Mouse (Mus musculus) embryonic facial prominence, embryonic 14.5 days (tissue): ENCODE results near the gene Dhx15. TPM values are rescaled to one million over a fixed set of nuclear protein-coding genes. Genes with fewer than 3 reads are reported as not detected.

Experiments used
- ATAC-seq: fragments of 200-750 bp; cut with Nextera tagmentation; 2 replicates; pipeline ENCODE4 v1.8.0; 2017; ENCODE audit warnings: low read depth, moderate number of reproducible peaks, moderate TSS enrichment
- DNase-seq: peaks from one replicate; pipeline ENCODE4 v3.0.0-alpha.2; 2015; ENCODE audit warnings: low spot score
- H3K27ac ChIP-seq: fragments of 300-500 bp; sonication (generic); replicated peaks from 2 replicates; pipeline ENCODE4 v1.5.1; 2014; ENCODE audit warnings: low read depth, mild to moderate bottlenecking, low read length, moderate library complexity
- H3K27me3 ChIP-seq: fragments of 300-500 bp; sonication (generic); replicated peaks from 2 replicates; pipeline ENCODE4 v1.6.1; 2014; ENCODE audit warnings: low read length; ENCODE audit not compliant: control insufficient read depth, insufficient read depth
- H3K36me3 ChIP-seq: fragments of 300-500 bp; sonication (generic); 2 replicates; pipeline ENCODE4 v1.6.1; 2014; ENCODE audit warnings: low read length, mixed read lengths; ENCODE audit not compliant: control insufficient read depth, insufficient read depth
- H3K4me1 ChIP-seq: fragments of 300-500 bp; sonication (generic); 2 replicates; pipeline ENCODE4 v1.6.1; 2014; ENCODE audit warnings: antibody characterized with exemption, low read length; ENCODE audit not compliant: control insufficient read depth, insufficient read depth
- H3K4me2 ChIP-seq: fragments of 300-500 bp; sonication (generic); 2 replicates; pipeline ENCODE4 v1.6.1; 2014; ENCODE audit warnings: low read depth, mild to moderate bottlenecking, low read length, moderate library complexity, mixed read lengths
- H3K4me3 ChIP-seq: fragments of 300-500 bp; sonication (generic); 2 replicates; pipeline ENCODE4 v1.5.1; 2014; ENCODE audit warnings: low read depth, mild to moderate bottlenecking, low read length
- H3K9ac ChIP-seq: fragments of 300-500 bp; sonication (generic); 2 replicates; pipeline ENCODE4 v1.6.1; 2014; ENCODE audit warnings: low read depth, mild to moderate bottlenecking, low read length, moderate library complexity, mixed read lengths
- H3K9me3 ChIP-seq: fragments of 300-500 bp; sonication (generic); 2 replicates; pipeline ENCODE4 v1.6.1; 2016; ENCODE audit warnings: low read length; ENCODE audit not compliant: control insufficient read depth
- WGBS: fragments of 180-500 bp; shearing (Covaris S2); extraction: QIAGEN DNeasy Blood & Tissue Kit; methylation state at CpG from one replicate; pipeline ENCODE4 v1.1.7; 2014; 5-methylcytosine and 5-hydroxymethylcytosine counted together
- polyA plus RNA-seq: library from polyadenylated mRNA; unstranded; fragments of >200 nt; fragmentation: Nextera tagmentation; extraction: Ambion mirVana; gene quantifications from 2 replicates; pipeline ENCODE4 v1.2.1, GENCODE M21; 2014

The Dhx15 gene
- polyA plus RNA-seq, 1 experiment from 2014 or later, result 76.3 TPM

DNA sequence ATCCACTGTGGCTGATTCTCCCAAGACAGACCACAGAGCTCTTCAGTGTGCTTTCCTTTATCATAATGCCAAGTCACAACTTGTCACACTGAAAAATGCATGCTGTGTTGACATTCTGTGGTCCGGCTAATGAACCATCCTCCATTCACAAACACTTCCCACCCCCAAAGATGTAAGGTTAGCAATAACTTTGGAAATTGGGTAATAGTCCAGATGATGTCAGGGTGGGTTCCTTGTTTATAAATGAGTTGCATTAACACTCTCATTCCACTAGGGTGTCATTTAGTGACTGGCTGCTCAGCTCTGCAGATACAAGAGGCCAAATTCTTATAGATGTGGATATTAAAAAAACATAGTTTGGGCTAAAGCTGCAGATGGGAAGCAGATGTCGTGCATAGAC, 71.1 kb downstream of the Dhx15 start:
- no peak overlapping the region for H3K27ac ChIP-seq
- no peak overlapping the region for H3K4me2 ChIP-seq
- peaks cover 28% of the 10 kb centered on the region for H3K27me3 ChIP-seq
- H3K36me3 ChIP-seq, result no peaks in the 10 kb centered on the region
- DNase-seq (peak; percentile 43), ATAC-seq (no peak)
- 52% methylated on average over 2 of the region's 2 CpGs for WGBS
- no peaks in the 10 kb centered on the region for H3K9me3 ChIP-seq
- no peak overlapping the region for H3K9ac ChIP-seq
- no peak overlapping the region for H3K4me3 ChIP-seq
- H3K4me1 ChIP-seq, result peaks cover 9% of the 10 kb centered on the region; the same call in 1 of the 2 replicates

DNA sequence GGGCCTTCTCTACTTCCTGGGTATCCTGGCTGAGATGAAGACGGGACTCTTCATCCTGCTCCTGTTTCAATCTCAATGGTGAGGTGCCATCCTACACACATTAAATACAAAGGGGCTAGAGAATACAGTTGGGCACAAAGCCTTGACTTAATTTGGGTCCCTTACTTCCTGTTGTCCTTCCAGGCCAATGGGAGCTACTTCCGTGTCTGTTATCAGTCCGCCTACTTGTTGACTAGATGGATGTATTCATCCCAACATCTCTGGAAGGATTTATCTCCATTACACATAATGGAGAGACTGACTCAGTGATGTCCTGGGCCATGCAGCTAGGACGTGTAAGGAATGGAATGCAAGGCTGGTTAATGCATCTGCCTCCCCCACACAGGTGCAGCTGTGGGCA, 72.5 kb downstream of the Dhx15 start:
- peaks cover 11% of the 10 kb centered on the region; the same call in 1 of the 2 replicates for H3K4me1 ChIP-seq
- H3K27me3 ChIP-seq, result peaks cover 40% of the 10 kb centered on the region
- no peaks in the 10 kb centered on the region for H3K36me3 ChIP-seq
- H3K4me2 ChIP-seq, result no peak overlapping the region
- ATAC-seq, result no peak
- H3K27ac ChIP-seq, result no peak overlapping the region
- no peak for DNase-seq
- H3K9ac ChIP-seq, result no peak overlapping the region
- H3K9me3 ChIP-seq, result no peaks in the 10 kb centered on the region
- H3K4me3 ChIP-seq, result no peak overlapping the region
- WGBS, result 87% methylated on average over 4 of the region's 4 CpGs

GRCm38 (mm10) chr5:52116404-52116803, 73.9 kb downstream of the Dhx15 start:
- DNase-seq, result no peak
- H3K4me3 ChIP-seq, result peak overlapping the region; percentile 74
- peaks cover 54% of the 10 kb centered on the region for H3K27me3 ChIP-seq
- H3K9me3 ChIP-seq, result no peaks in the 10 kb centered on the region
- H3K36me3 ChIP-seq, result no peaks in the 10 kb centered on the region
- no peak overlapping the region for H3K27ac ChIP-seq
- peak overlapping the region; percentile 65; the same call in 1 of the 2 replicates for H3K9ac ChIP-seq
- H3K4me2 ChIP-seq, result peak overlapping the region; percentile 100
- H3K4me1 ChIP-seq, result peaks cover 13% of the 10 kb centered on the region; the same call in 1 of the 2 replicates
- no peak for ATAC-seq
- 7% methylated on average over 17 of the region's 17 CpGs for WGBS

DNA sequence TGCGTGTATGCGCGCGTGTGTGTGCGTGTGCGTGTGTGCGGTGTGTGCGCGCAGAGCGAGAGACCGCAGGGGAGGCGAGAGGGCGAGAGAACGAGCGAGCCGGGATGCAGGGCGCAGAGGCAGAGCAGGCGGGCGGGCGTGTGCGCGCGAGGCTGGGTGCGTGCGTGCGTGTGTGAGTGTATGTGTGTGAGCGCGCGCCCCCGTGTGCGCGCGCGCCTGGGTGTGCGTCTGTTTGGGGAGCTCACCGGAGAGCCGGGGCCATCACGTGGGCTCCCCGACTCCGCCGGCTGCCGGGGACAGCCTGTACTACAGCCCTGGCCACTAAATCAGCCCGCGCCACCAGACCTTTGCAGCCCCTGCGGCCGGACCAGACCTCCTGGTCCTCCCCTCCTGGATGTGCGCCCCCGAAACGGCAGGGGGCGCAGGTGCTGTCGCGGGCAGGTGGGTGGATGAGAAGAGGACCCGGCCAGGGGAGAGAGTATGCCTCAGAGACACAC, 74.4 kb downstream of the Dhx15 start:
- Histone ChIP-seq H3K9ac (peak overlapping the region; percentile 65), H3K27ac (no peak overlapping the region), H3K4me1 (peaks cover 13% of the 10 kb centered on the region; the same call in 1 of the 2 replicates), H3K4me3 (peak overlapping the region; percentile 74), H3K9me3 (no peaks in the 10 kb centered on the region), H3K4me2 (peak overlapping the region; percentile 100), H3K27me3 (peaks cover 58% of the 10 kb centered on the region), H3K36me3 (no peaks in the 10 kb centered on the region)
- 0% methylated on average over 10 of the region's 53 CpGs for WGBS
- ATAC-seq (peak; percentile 88), DNase-seq (peak; percentile 90)

DNA sequence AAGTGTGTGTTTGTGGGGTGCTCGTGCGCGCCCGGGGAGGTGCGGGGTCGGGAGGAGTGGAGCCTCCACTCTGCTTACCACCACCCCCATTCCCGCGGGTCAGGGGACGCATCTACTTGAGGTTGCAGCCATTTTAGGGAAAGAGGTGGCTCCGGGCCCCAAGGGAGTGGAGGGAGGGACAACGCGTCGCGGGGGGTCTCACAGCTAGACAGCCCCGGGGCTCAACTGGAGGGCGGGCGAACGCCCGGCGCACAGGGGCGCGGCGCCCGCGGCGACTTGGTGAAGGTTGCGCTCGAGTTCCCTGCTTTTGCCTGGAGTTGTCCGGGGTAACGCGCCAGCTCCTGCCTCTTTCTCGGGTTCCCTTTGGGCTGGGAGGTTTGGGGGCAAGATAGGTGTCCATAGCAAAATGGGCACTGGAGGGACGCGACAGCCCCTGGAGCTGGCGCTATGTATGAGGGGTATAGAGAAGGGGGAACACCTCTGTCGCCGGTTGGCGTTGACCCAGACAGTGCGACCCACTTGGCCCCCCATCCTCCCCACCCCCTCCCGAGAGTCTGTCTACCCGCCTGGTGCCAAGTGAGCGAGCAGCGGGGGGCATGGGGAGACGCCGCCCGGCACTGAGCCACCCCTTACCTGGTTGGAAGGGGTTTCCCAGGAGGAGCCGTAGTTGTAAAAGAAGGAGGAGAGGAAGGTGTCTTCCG, 75.4 kb downstream of the Dhx15 start:
- Histone ChIP-seq H3K27ac (no peak overlapping the region), H3K9ac (peak overlapping the region; percentile 65), H3K4me1 (peaks cover 13% of the 10 kb centered on the region; the same call in 1 of the 2 replicates), H3K27me3 (peaks cover 68% of the 10 kb centered on the region), H3K9me3 (no peaks in the 10 kb centered on the region), H3K36me3 (no peaks in the 10 kb centered on the region), H3K4me2 (peak overlapping the region; percentile 100), H3K4me3 (peak overlapping the region; percentile 74)
- under 1% methylated on average over 44 of the region's 48 CpGs for whole genome bisulfite sequencing
- ATAC-seq, result no peak
- DNase-seq, result peak; percentile 18

- H3K9me3 ChIP-seq, result no peaks in the 10 kb centered on the region
- H3K36me3 ChIP-seq, result no peaks in the 10 kb centered on the region
- peaks cover 13% of the 10 kb centered on the region; the same call in 1 of the 2 replicates for H3K4me1 ChIP-seq
- H3K27ac ChIP-seq, result no peak overlapping the region
- H3K4me3 ChIP-seq, result peak overlapping the region; percentile 74
- peak overlapping the region; percentile 100 for H3K4me2 ChIP-seq
- H3K9ac ChIP-seq, result peak overlapping the region; percentile 65
- WGBS, result under 1% methylated on average over 52 of the region's 54 CpGs
- peak; percentile 51 for DNase-seq
- ATAC-seq, result peak; percentile 5; the same call in 1 of the 2 replicates
- H3K27me3 ChIP-seq, result peaks cover 75% of the 10 kb centered on the region
Measured at GRCm38 (mm10) chr5:52113851-52114731, 76.2 kb downstream of the Dhx15 start.

GRCm38 (mm10) chr5:52112953-52113841, 77.1 kb downstream of the Dhx15 start:
- H3K27ac ChIP-seq, result no peak overlapping the region
- peaks cover 76% of the 10 kb centered on the region for H3K27me3 ChIP-seq
- peak overlapping the region; percentile 65 for H3K9ac ChIP-seq
- ATAC-seq (no peak), DNase-seq (peak; percentile 48)
- H3K4me3 ChIP-seq, result peak overlapping the region; percentile 74
- peak overlapping the region; percentile 100 for H3K4me2 ChIP-seq
- H3K9me3 ChIP-seq, result no peaks in the 10 kb centered on the region
- peaks cover 13% of the 10 kb centered on the region; the same call in 1 of the 2 replicates for H3K4me1 ChIP-seq
- WGBS, result 0% methylated on average over 53 of the region's 73 CpGs
- no peaks in the 10 kb centered on the region for H3K36me3 ChIP-seq
